ENCODE assay signal across 23 mouse cellular contexts in the genomic region with DNA sequence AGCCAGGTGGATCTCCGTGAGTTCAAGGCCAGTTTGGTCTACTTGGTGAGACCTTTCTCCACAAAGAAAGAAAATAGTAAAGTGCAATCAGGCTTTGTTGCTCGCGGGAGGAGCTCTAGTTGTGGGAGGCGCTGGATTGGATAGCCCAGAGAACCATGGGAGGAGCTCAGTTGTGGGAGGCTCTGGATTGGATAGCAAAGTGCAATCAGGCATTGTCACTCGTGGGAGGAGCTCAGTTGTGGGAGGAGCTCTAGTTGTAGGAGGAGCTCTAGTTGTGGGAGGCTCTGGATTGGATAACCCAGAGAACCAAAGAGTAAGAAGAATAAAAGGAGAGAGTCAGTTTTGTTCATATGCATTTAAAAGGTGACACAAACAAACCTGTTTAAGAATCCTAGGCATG.
"Had no signal": no experiment of that assay in that cellular context is flagged by ENCODE, and none has a peak within 500 bp of the region (broad histone marks: within the 10 kb centered on the region; RNA-seq: fewer than 3 reads in every experiment).

No protein-coding gene starts in this region.

- H3K4me2 ChIP-seq: limb, embryonic 13.5 days; liver, embryonic 13.5 days; midbrain, embryonic 13.5 days; neural tube, embryonic 13.5 days had no signal

- H3K27ac ChIP-seq: kidney, postnatal 0 days; layer of hippocampus, adult 2 months; limb, embryonic 10.5 days; limb, embryonic 13.5 days; liver, embryonic 13.5 days; macrophage; midbrain, embryonic 10.5 days; midbrain, embryonic 13.5 days; neural tube, embryonic 13.5 days; stomach, postnatal 0 days had no signal

- H3K9ac ChIP-seq: limb, embryonic 13.5 days; liver, embryonic 13.5 days; midbrain, embryonic 13.5 days; neural tube, embryonic 13.5 days had no signal

- H3K9me3 ChIP-seq: limb, embryonic 10.5 days; limb, embryonic 13.5 days; liver, embryonic 13.5 days; midbrain, embryonic 10.5 days; midbrain, embryonic 13.5 days; neural tube, embryonic 13.5 days had no signal

- H3K27me3 ChIP-seq: limb, embryonic 13.5 days; liver, embryonic 13.5 days; midbrain, embryonic 13.5 days; neural tube, embryonic 13.5 days had no signal

- H3K4me1 ChIP-seq: limb, embryonic 10.5 days; limb, embryonic 13.5 days; liver, embryonic 13.5 days; midbrain, embryonic 10.5 days; midbrain, embryonic 13.5 days; neural tube, embryonic 13.5 days had no signal

- ATAC-seq: midbrain, embryonic 13.5 days; midbrain, embryonic 16.5 days had no signal

- DNase-seq: kidney, adult 2 months; layer of hippocampus, adult 9-11 months; liver; liver, embryonic 13.5 days; lung, adult 2 months; lung, postnatal 14 days; right cerebral cortex, adult 18-20 months; right cerebral cortex, postnatal 14 days; right cerebral cortex, postnatal 4 days; thymus, adult 2 months; thymus, postnatal 14 days; thymus, postnatal 4 days had no signal

- H3K4me3 ChIP-seq: layer of hippocampus, adult 2 months; limb, embryonic 10.5 days; limb, embryonic 13.5 days; liver, embryonic 13.5 days; midbrain, embryonic 10.5 days; midbrain, embryonic 13.5 days; myocyte; neural tube, embryonic 13.5 days had no signal

- H3K36me3 ChIP-seq: limb, embryonic 10.5 days; limb, embryonic 13.5 days; liver, embryonic 13.5 days; midbrain, embryonic 10.5 days; midbrain, embryonic 13.5 days; neural tube, embryonic 13.5 days had no signal
